Mouse (Mus musculus): ENCODE data around the gene Col5a1.

DNA sequence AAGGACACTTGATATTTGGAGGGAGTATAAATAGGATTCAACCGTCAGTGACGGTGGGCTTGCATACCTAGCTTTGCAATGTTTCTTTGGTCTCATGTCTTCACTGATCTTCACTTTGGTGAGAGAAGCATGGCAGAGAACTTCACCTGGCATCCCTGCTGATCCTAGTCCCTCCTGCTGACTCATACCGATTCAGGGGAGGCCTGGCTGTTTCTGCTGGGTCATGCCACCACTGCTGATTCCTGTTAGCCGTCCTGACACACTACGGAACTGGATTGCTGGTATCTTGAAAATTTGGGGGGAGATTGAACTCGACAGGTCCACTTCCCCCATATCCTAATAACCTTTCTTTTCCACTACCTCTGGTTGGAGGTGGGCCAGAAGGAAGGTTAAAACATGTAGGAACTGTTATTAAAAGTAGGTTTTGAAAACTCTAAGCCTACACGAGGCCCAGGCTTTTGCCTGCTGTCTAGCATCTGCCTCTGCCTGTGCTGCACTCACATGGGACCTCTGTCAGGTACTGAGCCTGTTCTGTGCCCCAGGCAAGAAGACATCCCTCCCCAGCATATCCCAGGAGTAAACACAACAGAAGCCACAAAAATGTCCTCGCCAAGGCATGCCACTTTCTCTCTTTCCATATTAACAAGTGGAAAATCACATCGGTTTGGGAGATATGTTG, 158.8 kb downstream of the Col5a1 start:
- TF ChIP-seq POLR2A (IDR thresholded peaks at IDR 0.05; ENCODE audit: insufficient read length, low read depth), result no peak
- no peak for TF ChIP-seq USF1 (IDR thresholded peaks at IDR 0.05; ENCODE audit: low read depth)
- TF ChIP-seq MYOG (IDR thresholded peaks at IDR 0.05; ENCODE audit: control insufficient read depth in 1 of 3, insufficient read depth in 1 of 3, insufficient read length in 2 of 3, low read depth in 2 of 3), result no peak
- no peak for TF ChIP-seq POLR2AphosphoS2 (IDR thresholded peaks at IDR 0.05; ENCODE audit: insufficient read length, low read depth)
- TF ChIP-seq MYOD1 (IDR thresholded peaks at IDR 0.05; ENCODE audit: control insufficient read depth in 1 of 3, insufficient read length in 2 of 3, low read depth in 2 of 3), result no peak
- no peak for TF ChIP-seq REST (IDR thresholded peaks at IDR 0.05; ENCODE audit: insufficient read depth, insufficient read length)
- no peak for TF ChIP-seq E2F4 (IDR thresholded peaks at IDR 0.05; ENCODE audit: insufficient read depth)
- TF ChIP-seq TCF12 (IDR thresholded peaks at IDR 0.05; ENCODE audit: insufficient read depth, poor library complexity, severe bottlenecking), result no peak
- TF ChIP-seq SRF (IDR thresholded peaks at IDR 0.05; ENCODE audit: control insufficient read depth, insufficient read length, low read depth), result no peak
- no peak for TF ChIP-seq MAX (IDR thresholded peaks at IDR 0.05; ENCODE audit: low read depth)

Data from myocyte (in vitro differentiated cells).